Mouse (Mus musculus) urinary bladder, postnatal 14 days (tissue): ENCODE data around the gene Uggt1.

ENCODE experiments used
- DNase-seq: peaks from one replicate; pipeline ENCODE4 v3.0.0; 2021; ENCODE audit warnings: low spot score

The Uggt1 gene

DNA sequence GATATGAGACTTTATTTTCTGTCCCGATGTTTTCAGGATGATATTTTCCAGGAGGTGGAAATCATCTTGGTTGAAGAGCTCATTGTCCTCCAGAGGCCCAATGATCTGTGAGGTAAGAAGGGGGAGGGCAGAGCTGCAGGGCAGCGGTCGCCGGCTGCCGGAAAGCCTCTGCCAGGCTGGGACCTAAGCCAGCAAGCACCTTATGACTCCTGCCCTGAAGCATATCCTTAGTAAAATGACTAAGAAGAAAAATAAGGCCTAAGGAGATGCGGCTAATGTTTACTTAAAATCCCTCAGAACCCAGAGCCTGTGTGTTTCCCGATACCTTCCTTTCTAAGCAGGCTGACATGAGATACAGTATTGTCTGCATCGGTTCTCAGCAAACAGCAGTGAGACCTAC, 71.1 kb downstream of the Uggt1 start:
- no peak for DNase-seq

- DNase-seq: no peak
These were observed 71.6 kb downstream of the Uggt1 start for GRCm38 (mm10) chr1:36172941-36173340.

- DNase-seq: no peak
These were observed 81.8 kb downstream of the Uggt1 start for GRCm38 (mm10) chr1:36162687-36163086.

- no peak for DNase-seq
These were observed 83.3 kb downstream of the Uggt1 start for GRCm38 (mm10) chr1:36161208-36161607.

GRCm38 (mm10) chr1:36160246-36160645, 84.3 kb downstream of the Uggt1 start:
- peak; percentile 41 for DNase-seq

- DNase-seq: no peak
These were observed 95.1 kb downstream of the Uggt1 start for GRCm38 (mm10) chr1:36149411-36149810.

DNA sequence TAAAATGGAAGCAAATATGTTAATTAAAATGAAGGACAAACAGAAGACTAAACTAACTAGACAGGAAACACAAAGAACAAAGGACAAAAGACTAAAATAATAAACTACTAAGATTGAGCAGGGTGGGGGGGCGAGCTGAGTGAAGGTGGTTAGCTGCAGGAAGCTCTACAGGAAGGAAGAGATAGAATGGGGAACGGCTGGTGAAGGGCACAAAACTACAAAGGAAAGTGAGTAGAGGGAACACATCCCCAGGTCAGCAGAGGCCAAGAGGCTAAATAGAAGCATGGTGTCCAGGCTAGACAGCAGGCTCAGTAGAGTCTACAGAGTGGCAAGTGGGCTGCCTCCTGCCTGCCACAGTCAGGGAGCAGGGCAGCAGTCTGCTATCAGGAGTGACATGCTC, 95.7 kb downstream of the Uggt1 start:
- DNase-seq: no peak

DNA sequence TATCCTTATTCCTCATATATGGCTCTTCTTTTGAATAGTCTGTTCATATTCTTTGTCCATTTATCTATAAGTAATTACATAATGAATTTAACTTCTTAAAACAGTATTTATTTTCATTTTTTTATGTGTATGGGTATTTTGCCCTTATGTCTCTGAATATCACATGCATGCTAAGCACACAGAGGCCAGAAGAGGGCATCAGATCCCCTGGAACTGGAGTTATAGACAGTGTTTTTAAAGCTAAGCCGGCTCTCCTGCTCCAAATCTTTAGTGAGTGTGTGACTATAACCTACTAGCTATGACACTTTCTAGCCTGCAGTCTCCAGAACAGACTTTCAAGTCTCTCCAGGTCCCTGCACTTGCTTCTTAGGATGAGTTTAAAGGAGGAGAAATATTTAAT, 99.5 kb downstream of the Uggt1 start:
- DNase-seq: peak; percentile 38

GRCm38 (mm10) chr1:36140311-36140710, 104.2 kb downstream of the Uggt1 start:
- DNase-seq: no peak

GRCm38 (mm10) chr1:36134584-36134983, 109.9 kb downstream of the Uggt1 start:
- peak; percentile 78 for DNase-seq

- DNase-seq: no peak
These were observed 110.9 kb downstream of the Uggt1 start for GRCm38 (mm10) chr1:36133647-36134046.

GRCm38 (mm10) chr1:36133041-36133440, 111.5 kb downstream of the Uggt1 start:
- no peak for DNase-seq

GRCm38 (mm10) chr1:36132211-36132610, 112.3 kb downstream of the Uggt1 start:
- DNase-seq: no peak

DNA sequence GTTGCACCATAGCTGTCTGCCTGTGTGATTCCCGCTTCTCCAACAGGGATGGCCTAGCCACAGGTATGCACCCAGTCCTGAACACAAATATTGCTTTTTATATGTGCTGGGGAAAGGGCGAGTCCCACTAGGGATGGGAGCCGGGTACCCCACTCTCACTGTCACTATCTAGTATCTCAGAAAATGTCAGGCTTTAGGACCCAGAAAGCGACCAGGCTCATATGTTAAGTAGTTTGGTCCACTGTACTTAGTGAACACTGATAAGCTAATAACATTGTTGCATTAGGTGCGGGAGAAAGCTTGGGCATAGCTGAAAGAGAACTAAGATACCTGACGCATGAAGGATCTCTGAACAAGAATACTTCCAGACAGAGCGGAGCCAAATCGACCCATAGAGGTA, 112.8 kb downstream of the Uggt1 start:
- no peak for DNase-seq

- no peak for DNase-seq
These were observed 113.4 kb downstream of the Uggt1 start for GRCm38 (mm10) chr1:36131154-36131553.

DNA sequence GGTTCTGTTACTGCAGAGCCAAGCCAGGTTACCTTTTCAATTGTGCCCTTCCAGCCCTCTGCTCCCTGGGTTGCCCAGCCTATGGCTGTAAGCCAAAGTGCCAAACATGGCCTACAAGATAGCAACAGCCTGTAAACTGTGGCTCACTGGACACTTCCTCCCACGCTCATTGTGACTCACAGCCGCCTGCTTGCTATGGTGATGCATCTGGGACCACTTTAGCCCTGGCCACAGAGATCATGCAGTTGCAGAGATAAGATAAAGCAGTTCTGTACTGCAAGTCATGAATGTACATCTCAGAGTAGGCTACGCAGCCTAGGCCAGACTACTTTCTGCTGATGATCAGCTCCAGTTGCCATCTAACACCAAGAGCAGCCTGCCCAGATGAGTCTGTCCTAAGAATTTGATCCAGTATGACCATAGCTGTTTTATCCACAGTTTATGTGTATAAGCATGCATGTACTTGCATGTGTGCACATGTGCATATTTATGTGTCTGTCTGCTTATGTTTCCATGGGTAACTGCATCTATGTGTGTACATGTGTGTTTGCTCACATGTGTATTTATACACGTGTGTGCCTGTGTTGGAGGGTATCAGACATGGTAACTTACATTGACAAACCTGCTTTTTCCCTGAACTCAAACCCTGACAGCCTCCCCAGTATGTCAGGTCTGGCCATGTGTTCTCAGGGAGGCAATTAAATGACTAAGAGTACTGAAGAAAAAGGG, 114.0 kb downstream of the Uggt1 start:
- peak; percentile 21 for DNase-seq

GRCm38 (mm10) chr1:36129881-36130280, 114.6 kb downstream of the Uggt1 start:
- no peak for DNase-seq

- DNase-seq: peak; percentile 22
These were observed 115.4 kb downstream of the Uggt1 start for GRCm38 (mm10) chr1:36129126-36129525.

- peak; percentile 39 for DNase-seq
These were observed 119.4 kb downstream of the Uggt1 start for GRCm38 (mm10) chr1:36125076-36125475.

DNA sequence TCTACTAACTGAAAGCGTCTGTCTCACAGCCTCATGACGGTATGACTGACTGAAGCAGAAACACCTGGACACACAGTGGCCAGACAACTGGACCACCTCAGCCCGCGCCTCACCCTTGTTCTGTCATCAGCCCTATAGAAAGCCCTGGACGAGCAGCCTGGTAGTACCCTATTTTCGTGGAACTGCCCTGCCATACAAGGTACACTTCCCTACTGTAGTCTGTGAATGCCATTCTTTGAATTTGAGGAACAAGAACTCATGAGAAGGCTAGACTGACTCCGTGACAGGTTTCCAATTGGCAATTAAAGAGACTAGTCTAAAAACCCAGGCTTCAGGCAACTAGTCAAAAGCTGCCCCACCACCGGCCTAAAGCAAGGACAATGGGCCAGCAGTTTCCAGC, 123.3 kb downstream of the Uggt1 start:
- DNase-seq: no peak

DNA sequence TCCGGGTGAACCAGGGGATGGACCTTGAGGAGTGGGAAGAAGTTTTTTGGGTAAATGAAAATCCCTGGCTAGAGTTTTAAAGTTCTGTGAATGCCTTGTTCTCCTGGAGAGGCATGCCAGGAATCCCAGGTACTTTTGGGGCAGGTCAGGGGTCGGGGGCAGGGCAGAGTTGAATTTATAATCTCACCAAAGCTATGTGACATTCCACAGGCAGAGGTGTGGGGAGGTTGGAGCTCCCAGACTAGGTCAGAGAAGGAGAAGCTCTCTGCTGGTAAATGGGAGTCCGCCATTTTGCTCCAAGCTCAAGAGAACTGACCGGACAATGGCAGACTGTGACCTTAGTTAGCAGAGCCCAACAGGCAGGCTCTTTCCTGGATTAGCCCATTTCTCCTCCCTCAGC, 125.1 kb downstream of the Uggt1 start:
- no peak for DNase-seq

- DNase-seq: no peak
These were observed 125.6 kb downstream of the Uggt1 start for GRCm38 (mm10) chr1:36118958-36119357.

DNA sequence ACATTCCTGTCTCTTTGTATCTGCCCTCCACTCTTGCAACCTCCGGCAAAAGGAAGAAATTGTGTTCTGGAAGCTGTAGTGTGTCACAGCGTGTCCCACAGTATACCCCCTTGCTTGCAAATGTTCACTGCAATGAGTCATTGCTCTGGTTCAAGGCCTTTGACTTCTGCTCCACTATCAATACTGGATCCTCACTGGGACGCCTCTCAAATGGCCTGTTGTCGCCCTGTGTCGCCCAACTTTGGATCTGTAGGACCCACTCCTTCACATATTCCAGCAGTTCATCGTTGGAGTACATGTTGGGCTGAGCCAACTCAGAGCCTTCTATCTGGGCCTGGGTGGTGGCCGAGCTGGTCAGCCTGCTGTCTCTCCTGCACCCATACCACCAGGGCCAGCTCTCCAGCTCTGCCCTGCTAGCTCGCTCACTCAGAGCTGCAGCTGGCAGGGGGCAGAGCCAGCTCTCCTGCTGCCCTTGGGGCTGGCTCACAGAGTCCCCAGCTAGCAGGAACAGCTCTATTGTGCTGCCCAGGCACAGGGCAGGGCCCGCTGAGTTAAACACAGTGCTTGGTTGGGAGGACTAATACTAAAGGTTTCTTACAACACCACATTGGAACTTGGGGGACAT, 126.3 kb downstream of the Uggt1 start:
- no peak for DNase-seq

DNA sequence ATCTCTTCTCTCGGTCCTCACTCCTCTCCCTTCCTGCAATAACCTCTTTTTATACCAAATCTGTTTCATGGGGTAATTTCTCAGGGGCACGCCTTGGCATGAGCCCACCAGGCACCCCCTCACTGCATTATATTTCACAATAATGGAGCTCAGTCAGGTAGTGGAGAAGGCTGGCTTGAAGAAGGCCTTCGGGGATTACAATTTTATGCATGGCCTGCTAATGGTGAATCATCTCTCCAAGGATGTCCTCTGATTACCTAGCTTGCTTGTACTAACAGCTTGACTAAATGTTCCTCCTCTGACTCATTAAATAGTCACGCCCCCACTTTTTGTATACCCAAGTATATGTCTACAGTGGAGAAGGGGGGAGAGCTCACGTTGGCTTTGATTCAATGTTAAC, 128.0 kb downstream of the Uggt1 start:
- no peak for DNase-seq
